Comparison of ENCODE assay signal across 25 mouse cellular contexts in the genomic region with DNA sequence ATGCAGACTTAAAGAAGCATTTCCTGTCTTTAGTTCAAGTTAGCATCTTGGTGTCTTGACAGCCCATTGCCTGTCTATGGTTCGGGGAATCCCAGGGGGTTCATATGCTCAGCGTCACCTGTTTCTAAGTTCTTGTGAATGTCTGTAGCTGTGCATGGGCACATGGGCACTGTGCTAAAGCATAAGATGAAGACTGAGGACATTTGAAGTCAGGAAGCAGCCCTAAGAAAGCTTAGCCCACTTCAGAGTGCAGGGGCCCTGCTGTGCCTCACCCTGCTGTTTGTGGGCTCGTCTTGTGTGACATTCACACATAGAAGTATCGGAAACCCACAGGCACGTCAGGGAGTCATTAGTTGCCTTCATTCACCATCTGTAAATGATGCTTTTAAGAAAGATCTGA.
"Had no signal": no experiment of that assay in that cellular context is flagged by ENCODE, and none has a peak within 500 bp of the region (broad histone marks: within the 10 kb centered on the region; RNA-seq: fewer than 3 reads in every experiment).

No protein-coding gene starts in this region.

- H3K27me3 ChIP-seq: heart, embryonic 12.5 days; hindbrain, embryonic 12.5 days; intestine, embryonic 15.5 days had no signal

- H3K4me2 ChIP-seq: heart, embryonic 12.5 days; hindbrain, embryonic 12.5 days; hindbrain, embryonic 14.5 days; intestine, embryonic 15.5 days; limb, embryonic 12.5 days; liver, embryonic 11.5 days had no signal

- H3K4me3 ChIP-seq: gastrocnemius, adult 2 months; heart, adult 2 months; heart, embryonic 12.5 days; hindbrain, embryonic 10.5 days; hindbrain, embryonic 12.5 days; intestine, embryonic 15.5 days; layer of hippocampus, adult 2 months; left cerebral cortex, adult 2 months; limb, embryonic 10.5 days; limb, embryonic 12.5 days had no signal

- H3K4me1 ChIP-seq: heart, embryonic 12.5 days; hindbrain, embryonic 10.5 days; hindbrain, embryonic 12.5 days; intestine, embryonic 15.5 days had no signal

- H3K27ac ChIP-seq: gastrocnemius, adult 2 months; heart, adult 2 months; hindbrain, embryonic 10.5 days; hindbrain, embryonic 12.5 days; hindbrain, embryonic 14.5 days; intestine, embryonic 15.5 days; layer of hippocampus, adult 2 months; left cerebral cortex, adult 2 months; limb, embryonic 10.5 days; limb, embryonic 12.5 days had no signal

- H3K9ac ChIP-seq: heart, embryonic 12.5 days; hindbrain, embryonic 12.5 days; hindbrain, embryonic 14.5 days; intestine, embryonic 15.5 days; limb, embryonic 12.5 days had no signal

- ATAC-seq: hindbrain, embryonic 16.5 days; inflammation-experienced regulatory T-cells, adult 6 months; intestine, embryonic 15.5 days; intestine, postnatal 0 days had no signal

- H3K36me3 ChIP-seq: heart, embryonic 12.5 days; hindbrain, embryonic 10.5 days; hindbrain, embryonic 12.5 days; intestine, embryonic 15.5 days; limb, embryonic 10.5 days; limb, embryonic 12.5 days had no signal

- DNase-seq: gastrocnemius, adult 2 months; gastrocnemius, postnatal 10 days; gastrocnemius, postnatal 25 days; heart, adult 2 months; heart, postnatal 10 days; heart, postnatal 4 days; kidney, adult 18-20 months; kidney, adult 8-10 months; kidney, postnatal 10 days; kidney, postnatal 25 days; kidney, postnatal 4 days; liver had no signal

- H3K9me3 ChIP-seq: heart, embryonic 12.5 days; hindbrain, embryonic 10.5 days; hindbrain, embryonic 12.5 days; intestine, embryonic 15.5 days; limb, embryonic 10.5 days; limb, embryonic 12.5 days had no signal
